Mouse (Mus musculus) CH12.LX (cell line): Measurements from ENCODE around the gene Phyh.

Experiments used
- CTCF ChIP-seq, 2 experiments: IDR thresholded peaks in 1 of 2; conservative IDR thresholded peaks in 1 of 2; 2 replicates each; pipeline ENCODE4 v1.5.1; 2011 to 2012; ENCODE audit warnings: low read depth in 2 of 2, low read length in 2 of 2, improper control_type of control experiment in 1 of 2, inconsistent platforms in 1 of 2, mild to moderate bottlenecking in 1 of 2, moderate library complexity in 1 of 2
- EP300 ChIP-seq: IDR thresholded peaks from 2 replicates; pipeline ENCODE4 v1.6.1; 2011; ENCODE audit warnings: low read length, improper control_type of control experiment
- MAFK ChIP-seq: IDR thresholded peaks from 2 replicates; pipeline ENCODE4 v1.6.1; 2011; ENCODE audit warnings: low read length, improper control_type of control experiment; ENCODE audit not compliant: insufficient replicate concordance
- MAX ChIP-seq: IDR thresholded peaks from 2 replicates; pipeline ENCODE4 v1.6.1; 2011; ENCODE audit warnings: low read length, improper control_type of control experiment
- MAZ ChIP-seq: IDR thresholded peaks from 2 replicates; pipeline ENCODE4 v1.6.1; 2012; ENCODE audit warnings: low read depth, mild to moderate bottlenecking, inconsistent platforms, low read length, improper control_type of control experiment, moderate library complexity
- POLR2A ChIP-seq: IDR thresholded peaks from 2 replicates; pipeline ENCODE4 v1.6.1; 2011; ENCODE audit warnings: low read depth, mild to moderate bottlenecking, improper control_type of control experiment, low read length
- POLR2AphosphoS2 ChIP-seq: IDR thresholded peaks from 2 replicates; pipeline ENCODE4 v1.6.1; 2011; ENCODE audit warnings: low read depth, low read length, improper control_type of control experiment
- RCOR1 ChIP-seq: conservative IDR thresholded peaks from 2 replicates; pipeline ENCODE4 v1.6.1; 2012; ENCODE audit warnings: low read depth, mild to moderate bottlenecking, inconsistent platforms, low read length, improper control_type of control experiment
- ZC3H11A ChIP-seq: IDR thresholded peaks from 2 replicates; pipeline ENCODE4 v1.6.1; 2012; ENCODE audit warnings: low read depth, mild to moderate bottlenecking, inconsistent platforms, low read length, improper control_type of control experiment

- TF ChIP-seq POLR2A, result no peak
- TF ChIP-seq POLR2AphosphoS2, result no peak
- no peak for TF ChIP-seq ZC3H11A
- TF ChIP-seq MAZ, result no peak
- no peak for TF ChIP-seq CTCF (conservative IDR thresholded peaks at IDR 0.05 in 1 of 2, IDR thresholded peaks at IDR 0.05 in 1 of 2; ENCODE audit: low read depth in 2 of 2, low read length in 2 of 2)
- no peak for TF ChIP-seq EP300
- no peak for TF ChIP-seq MAFK
- no peak for TF ChIP-seq RCOR1
- no peak for TF ChIP-seq MAX
Observed at GRCm38 (mm10) chr2:4916037-4916436, 2.8 kb upstream of the Phyh start.
